Mouse (Mus musculus) embryonic stem cell, embryonic (primary cell): Measurements from ENCODE around the gene Alkbh3.

ENCODE experiments used
- CTCF ChIA-PET, 4 experiments: fragments of 300-600 bp in 2 of 4; fragments of 350-600 bp in 2 of 4; sonication (Branson Sonifier 250); formaldehyde crosslinking; loops; one replicate each; lab custom pipeline; 2022; ENCODE audit warnings: inconsistent platforms in 2 of 4; lab: Charles Lee
- POLR2A ChIA-PET, 4 experiments: fragments of 300-600 bp in 2 of 4; fragments of 350-600 bp in 2 of 4; sonication (Branson Sonifier 250); formaldehyde crosslinking; loops; one replicate each; lab custom pipeline; 2022; ENCODE audit warnings: antibody characterized with exemption in 4 of 4, inconsistent platforms in 1 of 4; lab: Charles Lee

Gene Alkbh3

DNA sequence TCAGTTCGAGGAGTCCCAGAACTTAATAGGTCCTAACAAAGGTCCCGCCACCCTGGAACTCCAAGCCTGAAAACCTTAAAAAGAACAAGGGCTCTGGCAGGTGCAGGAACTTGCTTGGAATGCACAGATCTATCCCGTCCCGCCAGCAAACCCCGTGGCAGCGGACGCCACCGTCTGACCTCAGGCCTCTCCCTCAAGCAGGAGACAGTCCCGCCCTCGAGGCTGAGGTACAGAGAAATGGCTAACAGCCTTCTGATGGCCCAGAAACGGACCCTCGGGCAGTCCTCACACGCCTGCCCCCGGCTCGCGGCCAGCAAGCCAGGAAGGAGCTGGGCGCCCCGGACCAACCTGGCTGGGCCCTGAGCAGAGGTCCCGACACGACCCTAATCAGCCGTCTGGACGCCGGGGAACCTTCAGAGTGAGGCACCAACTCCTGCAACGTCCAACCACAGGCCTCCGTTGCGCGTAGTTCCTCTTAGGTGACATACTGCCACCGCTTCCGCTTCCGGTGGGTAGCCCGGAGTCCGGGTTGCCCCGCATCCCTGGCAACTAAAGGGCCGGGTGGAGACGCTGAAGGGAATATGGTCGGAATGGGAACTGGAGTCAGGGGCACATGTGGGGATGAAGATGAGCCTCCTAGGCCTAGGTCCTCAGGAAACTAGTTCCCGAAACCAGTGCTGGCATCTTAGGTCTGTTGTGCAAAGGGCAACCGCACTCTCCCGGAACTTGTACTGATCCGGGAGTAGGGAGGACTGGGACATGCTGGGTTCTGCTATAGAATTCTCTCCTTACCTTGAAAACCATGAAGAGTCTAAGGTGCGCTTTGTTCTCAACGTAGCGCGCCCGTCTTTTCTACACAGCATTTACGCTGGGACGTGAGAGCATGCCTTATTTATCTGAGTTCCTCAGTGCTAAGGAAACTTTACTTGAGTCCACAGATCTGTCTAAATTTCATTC lies at the start of gene Alkbh3:
Gene Alkbh3, minus strand, starts transcription at position 473 of the 957 bp plus-strand sequence.
- ChIA-PET CTCF (no interaction called here), POLR2A (interaction anchor here in 2 of 4 experiments (1.1 to 3.7 kb wide), 4 partner anchors 13 to 142 kb away, joined by 4 to 15 read pairs (median 5); partner anchors contain the start of genes Accsl (in 1 of the 2) and Gm27027 (in 1 of the 2))

GRCm38 (mm10) chr2:94059459-94059858 lies 48.9 kb upstream of the Alkbh3 start:
- POLR2A ChIA-PET: interaction anchor here in 1 of 4 experiments (0.7 to 2.8 kb wide), 6 partner anchors 9 to 37 kb away, joined by 3 to 10 read pairs (median 4); no protein-coding TSS in a partner anchor
- CTCF ChIA-PET: interaction anchor here in 3 of 4 experiments (0.6 to 1.8 kb wide), 11 partner anchors 9 to 299 kb away, joined by 3 to 12 read pairs (median 3); no protein-coding TSS in a partner anchor

DNA sequence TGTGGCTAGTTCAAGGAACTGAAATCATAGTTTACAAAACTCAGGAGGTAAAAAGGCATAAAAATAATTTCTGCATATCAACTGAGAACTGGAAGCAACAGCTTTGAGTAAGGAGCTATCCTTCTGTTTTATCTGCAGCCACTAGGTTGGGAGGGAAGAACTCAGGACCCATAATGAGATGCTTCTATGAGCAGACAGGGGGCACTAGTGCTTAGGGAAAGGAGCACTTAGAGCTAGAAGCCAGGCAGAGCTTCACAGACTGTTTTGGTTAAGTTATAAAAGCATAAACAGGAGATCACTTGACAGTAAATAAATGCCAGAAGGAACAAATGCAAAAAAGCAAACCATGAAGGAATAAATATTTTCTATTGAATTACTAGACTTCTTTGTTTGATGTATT lies 44.2 kb upstream of the Alkbh3 start:
- CTCF ChIA-PET: interaction anchor here (0.6 to 2.8 kb wide), 35 partner anchors 9 to 236 kb away, joined by 3 to 18 read pairs (median 4); partner anchors contain the start of gene Hsd17b12 (in 2 of the 4)
- POLR2A ChIA-PET: interaction anchor here in 3 of 4 experiments (0.7 to 2.5 kb wide), 7 partner anchors 11 to 236 kb away, joined by 3 to 11 read pairs (median 3); no protein-coding TSS in a partner anchor

DNA sequence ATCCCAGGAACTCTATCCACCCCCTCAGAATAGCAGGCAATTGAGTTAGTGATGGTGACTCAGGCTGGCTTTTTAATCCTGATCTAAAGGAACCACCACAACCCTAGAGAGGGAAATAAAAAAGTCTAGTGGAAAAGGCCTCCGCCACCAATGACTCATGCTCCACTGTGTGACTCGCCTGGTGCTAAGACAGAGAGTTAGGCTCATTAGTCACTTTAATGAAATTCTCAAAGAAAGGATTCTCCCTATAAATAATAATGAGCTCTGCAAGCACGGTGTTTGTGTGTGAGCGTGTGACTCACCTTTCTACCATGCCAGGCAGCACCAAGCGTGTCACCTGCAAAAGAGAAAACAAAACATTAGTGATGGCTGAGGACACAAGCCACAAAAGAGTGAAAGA lies 41.3 kb upstream of the Alkbh3 start:
- POLR2A ChIA-PET: interaction anchor here in 1 of 4 experiments (3.1 kb wide), 1 partner anchor 11 kb away, joined by 20 read pairs; no protein-coding TSS in a partner anchor
- CTCF ChIA-PET: no interaction called here

DNA sequence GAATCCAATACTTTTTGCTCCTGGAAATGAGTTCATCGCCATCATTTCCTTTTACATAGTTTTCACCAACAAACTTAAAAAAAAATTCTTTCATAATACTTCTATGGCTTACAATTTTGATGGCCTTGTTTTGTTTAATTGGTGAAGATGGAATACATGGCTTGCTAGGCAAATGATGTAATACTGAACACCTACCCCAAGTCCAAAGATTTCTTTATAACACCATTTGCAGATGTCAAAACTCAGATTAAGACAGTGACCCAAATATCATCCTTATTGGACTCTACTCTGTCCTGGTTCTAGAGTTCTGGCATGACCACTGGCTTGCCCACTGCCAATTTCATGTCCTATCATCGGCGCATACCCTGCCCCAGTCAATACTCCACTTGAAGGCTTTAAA lies 40.3 kb upstream of the Alkbh3 start:
- ChIA-PET CTCF (interaction anchor here in 2 of 4 experiments (0.6 to 1.1 kb wide), 2 partner anchors 8 kb away, joined by 3 read pairs; no protein-coding TSS in a partner anchor), POLR2A (interaction anchor here in 2 of 4 experiments (0.6 to 3.1 kb wide), 3 partner anchors 9 to 358 kb away, joined by 3 to 20 read pairs (median 4); no protein-coding TSS in a partner anchor)

- ChIA-PET POLR2A (interaction anchor here in 2 of 4 experiments (0.6 to 3.1 kb wide), 4 partner anchors 8 to 19 kb away, joined by 3 to 20 read pairs (median 3); no protein-coding TSS in a partner anchor), CTCF (interaction anchor here in 2 of 4 experiments (1.1 to 1.4 kb wide), 2 partner anchors 10 to 14 kb away, joined by 3 read pairs; no protein-coding TSS in a partner anchor)
These were observed 39.0 kb upstream of the Alkbh3 start for GRCm38 (mm10) chr2:94049471-94050176.

DNA sequence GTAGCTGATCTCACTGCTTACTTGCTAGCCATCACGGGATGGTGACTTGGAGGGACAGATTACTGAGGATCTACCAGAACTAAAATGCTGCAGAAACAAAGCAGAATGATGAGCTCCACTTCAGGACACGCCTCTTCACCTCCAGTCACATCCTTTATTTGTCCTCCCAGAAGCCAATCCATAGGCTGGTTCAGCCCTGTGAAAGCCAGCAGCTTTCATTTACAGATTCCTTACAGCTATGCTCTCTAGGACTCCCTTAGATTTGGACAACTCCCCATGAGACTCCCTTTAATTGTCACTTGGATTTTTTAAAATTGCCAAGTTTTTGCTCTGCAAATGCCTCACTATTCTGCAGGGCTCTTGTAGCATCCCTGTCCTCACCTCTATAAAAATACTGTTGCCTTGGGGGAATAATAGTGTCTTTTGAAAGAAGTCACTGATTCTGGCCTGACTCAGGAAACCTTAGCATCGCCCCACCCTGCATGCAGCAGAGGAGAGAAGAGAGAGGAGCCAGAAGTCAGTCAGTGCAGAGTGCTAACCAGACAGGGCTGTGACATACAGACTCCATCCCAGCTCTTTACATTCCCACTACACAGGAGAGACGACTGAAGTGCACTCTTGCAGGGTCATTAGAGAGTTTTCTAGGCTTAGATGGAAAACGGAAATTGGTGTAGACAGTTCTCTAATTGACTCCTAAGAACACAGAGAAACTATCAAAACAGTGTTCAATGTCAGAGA lies 38.3 kb upstream of the Alkbh3 start:
- ChIA-PET CTCF (interaction anchor here in 2 of 4 experiments (0.6 to 1.4 kb wide), 2 partner anchors 13 to 197 kb away, joined by 3 to 6 read pairs; no protein-coding TSS in a partner anchor), POLR2A (interaction anchor here in 1 of 4 experiments (0.7 to 1.1 kb wide), 3 partner anchors 8 to 152 kb away, joined by 3 to 4 read pairs (median 3); no protein-coding TSS in a partner anchor)

DNA sequence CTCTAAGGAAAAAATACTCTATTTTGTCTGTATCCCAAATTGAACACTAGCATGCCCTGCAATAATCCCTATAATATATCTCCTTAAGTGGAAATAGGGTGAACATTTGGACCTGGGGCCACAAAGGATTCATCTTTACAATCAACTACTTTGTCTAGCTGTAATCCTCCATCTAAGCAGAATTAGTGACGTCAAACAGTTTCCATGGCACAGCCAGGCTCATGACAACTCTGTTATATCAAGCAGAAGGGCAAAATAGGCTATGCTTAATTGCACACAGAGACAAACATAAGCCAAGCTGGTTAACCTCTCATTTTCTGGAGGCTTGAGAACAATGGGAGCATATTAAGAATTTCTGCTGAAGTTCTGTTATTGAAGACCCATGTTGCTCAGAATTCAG lies 37.7 kb upstream of the Alkbh3 start:
- ChIA-PET POLR2A (interaction anchor here in 1 of 4 experiments (0.9 to 1.1 kb wide), 2 partner anchors 8 to 12 kb away, joined by 3 to 4 read pairs; no protein-coding TSS in a partner anchor), CTCF (interaction anchor here in 1 of 4 experiments (0.6 kb wide), 1 partner anchor 198 kb away, joined by 6 read pairs; no protein-coding TSS in a partner anchor)

GRCm38 (mm10) chr2:94045411-94046090 lies 34.9 kb upstream of the Alkbh3 start:
- ChIA-PET CTCF (interaction anchor here in 2 of 4 experiments (0.9 to 1.0 kb wide), 2 partner anchors 9 to 223 kb away, joined by 3 read pairs; partner anchors contain the start of gene Ext2 (in 1 of the 2)), POLR2A (no interaction called here)

- ChIA-PET CTCF (no interaction called here), POLR2A (no interaction called here)
These were observed 33.6 kb upstream of the Alkbh3 start for GRCm38 (mm10) chr2:94044174-94044573.

GRCm38 (mm10) chr2:94043662-94044061 lies 33.1 kb upstream of the Alkbh3 start:
- CTCF ChIA-PET: no interaction called here
- POLR2A ChIA-PET: no interaction called here

- ChIA-PET CTCF (interaction anchor here in 3 of 4 experiments (1.2 to 2.0 kb wide), 3 partner anchors 11 to 231 kb away, joined by 3 to 10 read pairs (median 4); no protein-coding TSS in a partner anchor), POLR2A (interaction anchor here in 3 of 4 experiments (0.5 to 3.0 kb wide), 12 partner anchors 8 to 259 kb away, joined by 3 to 20 read pairs (median 4); partner anchors contain the start of gene Hsd17b12 (in 1 of the 3))
These were observed 31.9 kb upstream of the Alkbh3 start for GRCm38 (mm10) chr2:94042461-94042860.

- CTCF ChIA-PET: interaction anchor here (0.6 to 2.4 kb wide), 10 partner anchors 14 to 439 kb away, joined by 3 to 18 read pairs (median 3); partner anchors contain the start of gene Ext2 (in 1 of the 4)
These were observed 30.0 kb upstream of the Alkbh3 start for GRCm38 (mm10) chr2:94040391-94041125.

GRCm38 (mm10) chr2:94035428-94036331 lies 25.1 kb upstream of the Alkbh3 start:
- ChIA-PET CTCF (interaction anchor here (0.6 to 2.1 kb wide), 27 partner anchors 11 to 479 kb away, joined by 3 to 24 read pairs (median 3); partner anchors contain the start of gene Accsl (in 1 of the 4)), POLR2A (interaction anchor here in 2 of 4 experiments (0.8 to 3.3 kb wide), 8 partner anchors 11 to 209 kb away, joined by 3 to 10 read pairs (median 3); no protein-coding TSS in a partner anchor)

More at GRCm38 (mm10) chr2:94040391-94041125, 30.0 kb upstream of the Alkbh3 start:
- POLR2A ChIA-PET: interaction anchor here (0.7 to 3.0 kb wide), 20 partner anchors 8 to 366 kb away, joined by 3 to 20 read pairs (median 4); partner anchors contain the start of genes Hsd17b12 (in 2 of the 4) and Ttc17 (in 1 of the 4)
